ENCODE assay signal across 17 mouse cellular contexts in genomic region chr14:105288529-105288928, GRCm38 (mm10). TPM values are rescaled to one million over a fixed set of nuclear protein-coding genes. Genes with fewer than 3 reads are reported as not detected.
DNase-seq lines count a peak whose midpoint lies in the region; ATAC-seq and TF ChIP-seq lines count a peak whose summit lies in the region.
"Had no signal": no experiment of that assay in that cellular context is flagged by ENCODE, and none has a peak within 500 bp of the region (broad histone marks: within the 10 kb centered on the region; RNA-seq: fewer than 3 reads in every experiment).

No protein-coding gene starts in this region.

- peak; percentile 80 for ATAC-seq in intestine, postnatal 0 days
- ATAC-seq in intestine, embryonic 15.5 days = no peak
- peak; percentile 100 for ATAC-seq in granulocyte monocyte progenitor cell, adult 5-6 weeks (replicated peaks; ENCODE audit: poor library complexity, severe bottlenecking)
- peak; percentile 98 for ATAC-seq in monocyte, adult 5-6 weeks (replicated peaks; ENCODE audit: insufficient number of reproducible peaks, low FRiP score, low TSS enrichment, poor library complexity, severe bottlenecking)
- ATAC-seq: forebrain, postnatal 0 days had no signal

- peak; percentile 19 for DNase-seq in CD4-positive, CD25-positive, alpha-beta regulatory T cell, adult 2 months (ENCODE audit: low read depth, low spot score)
- no peak for DNase-seq in left cerebral cortex, postnatal 10 days (ENCODE audit: extremely low spot score in 1 of 2, low spot score in 2 of 2)
- no peak for DNase-seq in kidney, adult 9 months
- no peak for DNase-seq in urinary bladder, postnatal 36 days (ENCODE audit: low spot score in 2 of 2)
- DNase-seq: cerebellum, postnatal 10 days; forebrain, postnatal 0 days; gastrocnemius, postnatal 14 days; heart, postnatal 4 days; kidney, postnatal 36 days; right cerebral cortex, postnatal 25 days had no signal

- peaks cover 22% of the 10 kb centered on the region for H3K36me3 ChIP-seq in intestine, postnatal 0 days (ENCODE audit: control insufficient read depth, insufficient read depth)
- H3K36me3 ChIP-seq in intestine, embryonic 15.5 days = 0 out of 2 replicates have a peak, but pooled peaks cover 3% of the 10 kb centered on the region

- 72% methylated on average over 4 of the region's 4 CpGs for WGBS in intestine, postnatal 0 days
- 83% methylated on average over 4 of the region's 4 CpGs for whole genome bisulfite sequencing in intestine, embryonic 15.5 days

- no peak for TF ChIP-seq CTCF in intestine, postnatal 0 days (IDR thresholded peaks at IDR 0.05; ENCODE audit: low read depth)

- no peak overlapping the region for H3K4me3 ChIP-seq in intestine, postnatal 0 days (ENCODE audit: low read depth, low read length)
- no peak overlapping the region for H3K4me3 ChIP-seq in intestine, embryonic 15.5 days (replicated peaks)
- H3K4me3 ChIP-seq: erythroblast, embryonic 14.5 days; left cerebral cortex, adult 2 months had no signal

- intact Hi-C loops in left cerebral cortex, postnatal 10 days (cut with DNase I) = no loop called here

- H3K9me3 ChIP-seq in intestine, postnatal 0 days (ENCODE audit: control insufficient read depth) = no peaks in the 10 kb centered on the region
- no peaks in the 10 kb centered on the region for H3K9me3 ChIP-seq in intestine, embryonic 15.5 days

- no peak overlapping the region for H3K4me2 ChIP-seq in intestine, postnatal 0 days (replicated peaks; ENCODE audit: low read depth)
- no peak overlapping the region for H3K4me2 ChIP-seq in intestine, embryonic 15.5 days (replicated peaks)
- H3K4me2 ChIP-seq: heart, embryonic 11.5 days had no signal

- H3K9ac ChIP-seq in intestine, postnatal 0 days (ENCODE audit: low read depth, low read length) = no peak overlapping the region
- H3K9ac ChIP-seq in intestine, embryonic 15.5 days = no peak overlapping the region
- H3K9ac ChIP-seq: forebrain, postnatal 0 days had no signal

- no peak overlapping the region for H3K27ac ChIP-seq in intestine, postnatal 0 days (ENCODE audit: low read depth, low read length)
- no peak overlapping the region for H3K27ac ChIP-seq in intestine, embryonic 15.5 days
- H3K27ac ChIP-seq: left cerebral cortex, adult 2 months had no signal

- no peaks in the 10 kb centered on the region for H3K4me1 ChIP-seq in intestine, postnatal 0 days (replicated peaks; ENCODE audit: control insufficient read depth, insufficient read depth, low read length)
- H3K4me1 ChIP-seq in intestine, embryonic 15.5 days (replicated peaks) = no peaks in the 10 kb centered on the region

- H3K27me3 ChIP-seq in intestine, postnatal 0 days (replicated peaks; ENCODE audit: control insufficient read depth, insufficient read depth, low read length) = no peaks in the 10 kb centered on the region
- H3K27me3 ChIP-seq in intestine, embryonic 15.5 days (replicated peaks) = no peaks in the 10 kb centered on the region

RNA-seq across cellular contexts. Expression of gene Ndfip2, which starts 30.2 kb away (rescaled TPM):
- polyA plus RNA-seq in intestine, postnatal 0 days (2015; fragmentation: Nextera tagmentation; extraction: Ambion mirVana) = 119 and 124 TPM in 2 replicates
- 101 and 107 TPM in 2 replicates for polyA plus RNA-seq in intestine, embryonic 15.5 days (2015; fragmentation: Nextera tagmentation; extraction: Ambion mirVana)
- total RNA-seq in granulocyte monocyte progenitor cell, adult 5-6 weeks (2014; fragmentation: Nextera tagmentation) = 16.8 and 18.2 TPM in 2 replicates
- total RNA-seq in granulocyte monocyte progenitor cell, adult 5-6 weeks (2017) = 11.6 and 12.6 TPM in 2 replicates
- 46.9 to 55.7 TPM (median 54.0 TPM) in 3 replicates for total RNA-seq in monocyte, adult 5-6 weeks (2017)
- 100 to 1,000 TPM; 124 to 126 TPM for total RNA-seq in left cerebral cortex, postnatal 10 days (2021)
